Mouse (Mus musculus) thymus, postnatal 4 days (tissue): ENCODE measurements at regions not wholly inside any gene's neighbourhood (a gene's known extent, or its start where the extent isn't known, plus 50 kb on each side); places are given as distances from the start of the nearest gene placed in this dataset.
A peak's percentile ranks its signal among the peaks of the same experiment; 100 is the strongest.

Experiments used
- DNase-seq: peaks from one replicate; pipeline ENCODE4 v3.0.0; 2021

DNA sequence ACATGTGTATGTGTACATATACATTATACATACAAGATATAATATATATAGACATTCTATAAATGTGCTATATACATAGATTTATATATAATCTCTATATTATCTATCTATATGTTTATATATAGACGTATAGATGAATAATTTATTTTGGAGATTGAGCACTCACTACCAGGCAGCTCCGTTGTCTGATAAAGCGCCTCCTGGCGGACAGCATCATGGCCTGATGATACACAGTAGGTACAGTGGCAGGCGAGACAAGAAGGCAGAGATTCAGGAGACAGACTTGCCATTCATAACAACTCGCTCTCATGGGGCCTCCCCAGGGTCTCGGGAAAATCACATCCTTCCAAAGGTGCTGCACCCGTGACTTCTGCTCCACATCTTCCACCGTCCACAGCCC is 101.4 kb upstream of the A530016L24Rik start:
- peak; percentile 17 for DNase-seq

DNA sequence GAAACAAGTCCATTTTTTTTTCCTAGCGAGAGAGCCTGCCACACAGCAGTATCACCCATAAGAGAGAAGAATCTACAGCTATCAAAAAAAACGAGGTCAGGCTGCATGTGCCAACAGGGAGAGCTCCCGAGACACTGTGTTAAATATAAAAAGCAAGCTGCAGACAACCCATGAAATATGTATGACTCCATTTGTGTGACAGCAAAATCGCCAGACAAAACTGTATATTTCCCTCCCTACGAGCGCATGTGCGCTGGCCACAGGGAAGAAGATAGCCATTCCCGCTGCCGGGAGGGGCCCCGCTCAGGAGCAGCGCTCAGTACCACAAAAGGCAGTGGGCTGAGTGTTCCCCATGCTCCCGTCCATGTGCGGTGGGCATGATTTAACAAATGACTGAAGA is 93.3 kb upstream of the A530016L24Rik start:
- DNase-seq, result no peak

DNA sequence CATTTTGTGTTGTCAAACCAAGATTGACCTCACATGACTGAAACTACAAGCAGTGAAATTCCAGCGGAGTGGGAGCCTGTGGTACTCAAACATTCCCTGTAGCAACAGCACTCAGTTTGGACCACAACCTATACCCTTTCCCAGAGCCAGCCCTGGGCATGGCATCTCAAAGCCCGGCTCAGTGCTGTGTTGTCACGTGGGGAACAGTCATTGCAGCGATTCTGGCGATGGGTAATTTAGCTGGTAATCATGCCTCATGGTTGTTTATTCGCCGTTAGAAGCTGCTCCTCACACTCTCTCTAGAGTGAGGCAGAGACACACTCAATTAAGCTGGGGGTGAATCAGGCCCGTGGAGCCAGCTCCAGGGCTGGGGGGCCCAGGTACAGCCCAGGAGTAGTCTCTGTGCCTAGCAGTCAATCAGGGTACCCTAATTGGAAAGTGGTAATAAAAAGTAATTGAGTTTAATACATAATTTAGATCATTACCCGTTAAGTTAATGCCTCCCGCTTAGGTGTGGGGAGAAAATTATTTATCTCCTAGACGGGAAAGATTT is 85.5 kb upstream of the A530016L24Rik start:
- no peak for DNase-seq

DNA sequence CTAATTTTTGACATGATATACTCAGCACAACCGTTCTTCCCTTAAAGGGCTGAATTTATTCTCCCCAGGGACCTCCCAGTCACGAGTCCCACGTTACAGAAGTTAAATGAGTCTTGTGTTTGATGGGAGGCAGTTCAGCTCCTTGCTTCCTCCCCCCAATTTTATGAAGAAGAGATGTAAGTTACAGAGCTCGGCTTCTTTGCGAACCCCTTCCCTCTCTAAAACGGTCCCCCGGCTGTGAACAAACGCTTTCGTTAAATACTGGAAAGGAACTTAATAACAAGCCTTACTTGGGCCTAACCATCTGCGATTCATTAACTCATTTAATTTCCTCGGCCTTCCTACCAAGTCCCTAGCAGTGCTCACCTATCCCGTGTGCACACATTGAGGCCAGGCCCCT is 84.9 kb upstream of the A530016L24Rik start:
- DNase-seq, result no peak

DNA sequence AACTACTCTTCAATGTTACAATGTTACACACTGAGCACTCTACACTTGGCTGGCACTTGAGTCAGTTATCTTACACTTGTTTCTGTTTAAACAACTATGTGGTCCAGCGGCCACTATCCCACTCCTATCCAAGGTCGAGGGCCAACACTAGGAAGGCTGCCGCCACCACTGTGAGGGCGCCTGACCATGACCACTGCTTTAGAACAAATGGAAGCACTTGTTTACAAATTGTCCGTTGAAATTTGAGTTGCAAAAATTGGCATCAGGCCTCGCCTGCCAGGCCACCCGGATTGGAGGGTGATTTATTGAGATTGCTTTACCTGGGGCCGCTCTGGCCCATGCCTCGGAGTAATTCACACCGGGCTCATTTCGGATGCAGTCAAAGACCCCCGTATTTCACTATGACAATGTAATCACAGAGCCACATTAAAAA is 83.5 kb upstream of the A530016L24Rik start:
- no peak for DNase-seq

DNA sequence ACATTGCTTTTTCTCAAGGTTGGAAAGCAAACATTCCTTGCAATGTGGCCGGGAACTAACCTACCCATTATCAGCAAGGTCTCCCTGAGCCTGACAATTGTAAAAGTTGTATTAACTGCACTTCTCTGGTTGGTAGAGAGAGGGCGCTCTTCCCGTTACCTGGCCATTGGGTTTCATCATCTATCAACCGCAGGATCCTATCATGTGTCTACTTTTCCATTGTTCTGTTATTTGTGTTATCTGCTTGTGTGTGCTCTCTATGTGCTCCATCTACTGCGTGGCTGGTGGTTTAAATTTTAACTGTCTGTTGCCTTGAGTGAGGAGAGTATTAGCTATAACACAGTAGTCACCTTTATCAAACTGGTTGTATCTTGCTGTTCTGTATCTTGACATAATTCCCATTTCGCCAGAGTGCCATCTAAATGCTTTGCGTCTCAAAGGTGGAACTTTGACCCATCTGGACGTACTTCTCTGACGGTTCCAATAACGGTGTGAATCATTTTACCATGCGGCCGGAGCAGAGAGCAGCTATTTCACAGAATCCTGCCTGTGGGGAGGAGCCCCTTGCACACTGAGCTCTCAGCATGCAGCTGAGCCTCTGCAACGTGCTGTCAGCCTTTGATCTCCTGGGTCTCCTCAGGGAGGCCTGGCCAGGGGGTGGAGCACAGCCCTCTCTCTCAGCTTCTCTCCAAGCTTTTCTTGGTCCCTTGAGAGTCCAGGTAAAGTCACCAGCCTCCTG is 77.5 kb upstream of the A530016L24Rik start:
- peak; percentile 28 for DNase-seq

DNA sequence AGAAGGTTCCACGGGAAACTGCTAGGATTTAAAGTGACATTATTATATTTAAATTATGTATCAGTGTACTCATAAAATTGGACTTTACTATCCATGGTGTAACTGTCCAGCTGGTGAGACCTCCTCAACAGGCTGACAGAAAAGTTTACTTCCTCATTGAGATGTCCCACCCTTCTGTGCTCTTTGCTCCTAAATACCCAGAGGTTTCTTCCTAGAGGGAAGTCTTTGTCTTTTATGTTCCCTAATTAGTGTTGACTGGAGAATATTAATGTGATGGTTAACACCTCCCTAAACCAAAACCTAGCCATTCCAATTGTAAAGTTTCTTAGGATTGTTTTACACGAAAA is 76.9 kb upstream of the A530016L24Rik start:
- DNase-seq, result no peak

DNA sequence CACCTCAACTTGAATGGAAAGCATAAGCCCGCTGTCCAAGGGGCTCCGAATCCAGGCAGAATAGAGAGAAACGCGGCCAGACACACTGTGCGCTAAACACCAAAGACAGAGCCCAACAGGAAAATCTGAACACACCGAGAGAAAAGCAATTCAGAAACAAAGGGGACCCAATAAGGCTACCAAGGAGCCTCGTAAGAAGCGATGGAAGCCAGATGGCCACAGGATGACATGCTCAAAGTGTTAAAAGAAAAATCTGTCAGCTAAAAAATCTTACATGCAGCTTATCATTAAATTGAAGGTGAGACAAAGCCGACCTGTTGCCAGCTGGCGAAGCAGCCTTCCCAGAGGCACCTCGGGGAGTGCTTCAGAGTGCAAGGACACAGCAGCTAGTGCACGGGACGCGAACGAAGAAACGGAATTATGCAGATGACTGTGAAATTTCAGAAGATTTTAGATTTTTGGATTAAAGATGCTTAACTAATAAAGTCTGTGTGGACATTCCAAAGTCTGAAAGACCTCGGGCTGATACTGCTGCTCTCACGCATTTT is 73.2 kb upstream of the A530016L24Rik start:
- no peak for DNase-seq

DNA sequence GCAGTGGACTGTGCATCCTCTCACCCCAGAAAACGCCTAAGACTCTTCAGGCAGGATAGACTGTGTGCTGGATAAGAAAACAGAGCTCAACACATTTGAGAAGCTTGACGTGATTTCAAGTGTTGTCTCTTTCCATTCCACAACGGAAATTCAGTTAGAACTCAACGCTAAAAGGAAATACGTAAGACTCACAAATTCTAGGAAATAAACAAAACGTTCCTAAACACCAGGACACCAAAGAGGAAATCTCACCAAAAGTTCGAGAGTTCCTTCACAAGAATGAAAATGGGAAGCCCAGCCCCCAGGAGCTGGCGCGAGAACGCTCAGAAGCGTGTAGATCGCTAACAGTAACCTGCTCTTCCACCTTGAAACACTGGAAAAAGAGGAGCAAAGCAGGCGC is 72.7 kb upstream of the A530016L24Rik start:
- DNase-seq, result no peak

DNA sequence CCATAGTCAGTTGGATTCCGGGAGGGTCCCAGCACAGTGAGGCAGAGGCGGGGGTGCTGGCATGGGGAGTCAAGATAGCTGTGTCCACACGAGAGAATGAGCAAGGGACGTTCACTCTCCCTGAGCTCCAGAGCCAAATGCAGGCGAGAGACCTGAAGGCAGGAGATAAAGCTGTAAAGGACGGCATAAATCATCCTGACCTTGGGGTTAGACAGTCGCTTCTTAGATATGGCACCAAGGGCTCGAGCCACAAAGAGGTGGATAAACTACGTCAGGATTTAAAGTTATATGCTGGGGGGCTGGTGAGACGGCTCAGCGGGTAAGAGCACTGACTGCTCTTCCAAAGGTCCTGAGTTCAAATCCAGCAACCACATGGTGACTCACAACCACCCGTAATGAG is 70.6 kb upstream of the A530016L24Rik start:
- no peak for DNase-seq

DNA sequence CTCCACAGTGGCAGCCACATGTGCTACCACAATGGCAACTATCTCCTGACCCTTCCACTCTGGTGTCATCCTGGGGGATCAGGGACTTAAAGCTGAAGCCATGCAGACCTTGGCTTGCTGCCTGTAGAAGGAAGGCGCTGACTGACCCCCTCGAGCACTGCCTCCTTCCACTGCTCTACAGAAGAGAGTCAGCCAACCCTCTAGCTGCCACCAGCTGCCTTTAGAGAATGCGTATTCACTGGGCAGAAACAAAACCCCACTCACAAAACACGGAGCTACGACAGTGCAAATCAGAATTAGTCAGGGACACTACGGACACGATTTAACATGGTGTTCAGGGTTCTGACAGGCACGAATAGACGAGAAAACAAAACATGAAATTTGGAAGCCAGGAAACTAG is 67.1 kb upstream of the A530016L24Rik start:
- DNase-seq, result no peak

DNA sequence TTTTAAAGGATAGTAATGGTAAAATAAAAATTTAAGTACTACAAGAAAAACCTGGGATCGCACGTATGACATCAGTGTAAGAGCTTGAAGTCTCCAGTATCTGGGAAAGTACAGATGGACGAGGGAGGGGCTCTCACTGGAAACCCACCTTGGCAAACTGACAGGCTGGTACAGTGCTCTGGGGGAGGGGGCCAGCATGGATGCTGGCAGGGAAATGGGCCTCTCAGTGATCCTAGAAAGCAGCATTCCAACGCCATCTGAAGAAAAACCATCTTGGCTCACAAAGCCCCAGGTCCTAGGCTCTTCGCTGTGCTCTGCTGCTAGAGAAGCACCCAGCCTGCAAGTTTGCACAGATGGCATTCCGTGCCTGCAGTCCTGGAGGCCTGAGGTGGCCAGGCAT is 65.1 kb upstream of the A530016L24Rik start:
- DNase-seq, result no peak

DNA sequence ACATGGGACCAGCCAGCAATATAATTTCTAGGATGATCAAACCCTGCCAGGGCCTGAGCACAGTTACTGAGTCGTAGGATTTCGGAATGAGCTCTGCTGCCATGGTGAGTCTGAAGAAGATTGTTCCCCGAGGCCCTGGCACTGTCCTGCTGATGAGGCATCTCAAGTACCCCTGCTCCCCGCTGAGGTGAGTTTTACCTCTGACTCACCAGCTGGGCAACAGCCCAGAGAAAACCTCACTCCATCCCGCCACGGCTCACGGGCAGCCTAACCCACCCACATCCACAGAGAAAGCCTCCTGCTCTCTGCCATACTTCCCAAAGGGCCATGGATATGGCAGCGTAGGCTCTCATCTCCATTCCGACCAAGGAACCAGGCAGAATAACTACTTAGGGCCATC is 62.6 kb upstream of the A530016L24Rik start:
- DNase-seq, result no peak

DNA sequence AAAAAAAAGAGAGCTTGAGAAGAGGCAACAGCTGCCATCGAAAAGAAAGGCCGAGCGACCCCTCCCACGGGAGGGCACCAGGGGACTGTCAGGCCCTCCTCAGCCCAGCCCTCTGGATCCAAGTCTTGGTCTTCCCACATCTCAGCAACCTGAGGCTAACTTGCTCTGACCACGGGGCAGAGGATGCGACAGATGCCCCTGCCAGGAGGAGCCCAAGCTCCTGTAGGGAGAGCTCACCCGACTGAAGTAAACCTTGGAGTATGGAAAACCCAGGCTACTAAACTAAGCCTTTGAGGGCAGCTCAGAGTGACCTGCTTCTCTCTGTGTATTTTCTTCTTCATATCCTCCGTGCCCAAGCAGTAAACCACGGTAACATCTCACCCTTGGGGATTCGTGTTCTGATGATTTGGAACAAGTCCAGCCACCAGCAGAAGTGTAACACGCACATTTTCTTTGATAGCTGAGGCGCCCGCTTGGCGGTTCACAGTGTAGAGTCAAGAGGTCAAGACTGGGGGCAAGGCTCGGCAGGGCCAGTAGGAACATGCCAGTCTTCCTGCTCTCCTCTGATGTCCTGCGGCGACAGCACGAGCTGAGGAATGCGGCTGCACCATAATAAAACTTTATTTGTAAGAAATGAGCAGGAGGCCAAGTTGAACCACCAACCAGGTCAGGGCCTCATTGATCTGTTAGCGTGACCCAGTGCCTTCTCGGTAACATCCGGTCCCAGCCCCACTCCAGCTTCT is 59.0 kb upstream of the A530016L24Rik start:
- DNase-seq, result no peak

DNA sequence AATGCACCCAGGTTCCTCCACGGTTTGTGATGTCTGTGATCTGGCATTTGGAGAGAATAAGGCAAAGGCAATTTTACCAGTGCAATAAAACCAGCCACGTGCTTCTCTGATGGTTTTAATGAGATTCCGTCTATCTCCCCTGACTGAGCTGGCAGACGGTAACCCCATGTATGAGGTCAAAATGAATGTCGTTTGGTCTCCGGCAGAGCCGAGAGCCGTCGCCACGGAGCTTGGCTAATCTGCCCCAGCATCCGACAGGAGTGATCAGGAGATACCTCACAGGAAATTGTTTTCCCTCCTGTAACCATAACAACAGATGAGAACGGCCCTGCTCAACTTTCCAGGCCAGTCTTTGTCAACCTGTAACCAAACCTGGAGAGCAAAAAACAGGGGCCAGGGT is 55.9 kb upstream of the A530016L24Rik start:
- no peak for DNase-seq

DNA sequence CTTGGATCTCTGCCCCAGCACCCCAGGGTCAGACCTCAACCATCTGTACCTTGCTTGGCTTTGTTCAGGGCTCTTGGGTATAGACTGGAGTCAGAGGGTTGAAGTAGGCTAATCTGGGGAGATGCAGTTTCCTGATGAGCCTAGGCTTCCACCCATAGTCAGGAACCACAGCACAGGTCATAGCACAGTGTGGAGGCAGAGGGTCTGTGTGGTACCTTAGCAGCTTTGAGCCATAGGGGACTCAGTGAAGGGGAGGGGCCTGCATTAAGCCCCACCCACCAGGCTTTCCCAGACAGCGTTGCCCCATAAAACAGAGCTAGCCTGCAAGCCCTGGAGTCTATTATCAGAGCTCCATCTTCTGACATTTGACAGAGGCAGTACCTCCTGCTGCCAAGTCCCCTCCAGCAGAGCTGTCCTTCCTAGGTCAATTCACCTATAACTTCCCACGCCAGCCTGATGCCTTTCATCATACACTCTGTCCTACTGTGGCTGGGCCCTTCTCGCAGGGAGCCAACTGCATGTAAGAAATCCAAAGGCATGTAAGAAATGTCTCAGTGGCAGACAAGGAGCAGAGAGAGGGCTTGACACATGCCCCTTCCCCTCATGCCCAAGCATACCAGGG is 54.5 kb upstream of the A530016L24Rik start:
- DNase-seq, result peak; percentile 25

DNA sequence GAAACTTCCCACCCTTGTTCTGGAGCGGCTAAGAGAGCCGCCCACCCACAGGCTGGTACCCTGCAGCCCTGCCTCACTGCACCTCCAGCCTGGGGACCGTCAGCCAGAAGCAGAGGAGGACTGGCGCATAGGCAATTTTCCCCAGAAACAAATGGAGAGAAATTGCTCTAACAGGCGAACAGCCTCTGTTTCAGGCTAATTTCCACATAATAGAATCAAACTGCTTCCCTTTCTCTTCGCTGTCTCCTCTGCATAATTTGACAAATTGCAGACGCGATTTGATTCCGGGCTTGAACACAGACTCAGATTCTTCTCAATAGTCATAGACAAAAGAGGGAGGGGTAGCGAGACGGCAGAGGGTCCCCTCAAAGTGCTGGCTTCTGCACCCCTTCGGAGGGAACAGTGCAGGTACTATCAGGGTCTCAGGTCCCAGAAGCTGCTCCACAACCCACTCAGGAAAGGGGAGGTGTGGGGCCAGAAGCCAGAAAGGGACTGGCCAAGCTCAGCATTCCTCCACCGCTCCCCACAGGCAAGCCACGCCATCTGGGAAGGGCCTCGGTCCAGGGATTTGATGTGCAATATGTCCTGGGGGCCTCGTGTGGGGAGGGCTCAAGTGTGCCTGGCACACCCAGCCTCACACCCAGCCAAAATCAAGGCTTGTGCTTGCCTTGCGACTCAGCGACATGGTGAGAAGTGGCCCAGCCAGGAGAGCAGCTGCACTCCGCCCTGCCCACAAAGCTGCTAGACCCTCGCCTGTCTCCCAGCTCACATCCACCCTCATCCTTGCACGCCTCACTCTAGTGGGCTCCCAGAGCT is 53.7 kb upstream of the A530016L24Rik start:
- no peak for DNase-seq

DNA sequence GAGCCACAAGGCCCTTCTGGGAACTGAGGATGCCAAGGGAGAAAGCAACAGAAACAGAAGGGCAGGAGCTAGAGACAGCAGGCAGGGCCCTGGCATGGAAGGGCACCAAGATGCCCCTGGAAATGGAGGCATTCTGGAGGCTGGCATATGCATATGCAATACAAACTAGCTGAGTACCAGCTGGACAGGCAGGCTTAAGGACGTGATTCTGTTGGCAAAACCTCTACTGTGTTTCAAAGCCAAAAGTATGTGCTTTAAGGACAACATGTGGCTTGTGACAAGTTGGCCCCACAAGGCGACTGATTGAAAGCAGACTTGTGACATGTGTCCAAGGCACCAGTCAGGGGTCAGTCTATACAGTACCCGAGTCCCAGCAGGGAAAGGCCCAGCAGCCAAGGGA is 52.2 kb upstream of the A530016L24Rik start:
- DNase-seq, result no peak

DNA sequence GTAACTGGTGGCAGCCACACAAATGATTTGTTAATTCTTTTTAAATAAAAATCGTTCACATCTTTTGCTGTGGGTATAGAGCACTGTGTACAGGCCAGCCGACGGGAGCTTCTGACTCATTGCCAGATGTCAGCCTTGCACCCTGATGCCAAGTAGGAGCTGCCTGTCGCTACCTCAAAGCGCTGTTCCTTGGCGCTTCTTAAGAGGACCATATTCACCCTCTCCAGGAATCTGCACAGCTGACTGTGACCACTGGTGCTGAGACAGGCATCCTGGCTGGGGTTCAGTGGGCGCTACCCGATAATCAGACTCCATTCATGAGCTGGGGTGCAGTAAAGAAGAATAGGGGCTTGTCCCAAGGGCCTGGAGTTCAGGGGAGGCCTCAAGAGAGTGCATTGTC is 51.0 kb upstream of the A530016L24Rik start:
- DNase-seq, result no peak
